Mouse (Mus musculus): ENCODE data around the gene Nqo1. TPM values are rescaled to one million over a fixed set of nuclear protein-coding genes. Genes with fewer than 3 reads are reported as not detected.

Nqo1 gene
- polyA plus RNA-seq, 1 experiment from 2014 or later = 21.2 TPM

- ATAC-seq (replicated peaks; ENCODE audit: low FRiP score, low read depth) (no peak), DNase-seq (ENCODE audit: low spot score) (no peak)
- Histone ChIP-seq H3K4me3 (replicated peaks; ENCODE audit: low read depth, low read length) (no peak overlapping the region), H3K9me3 (replicated peaks; ENCODE audit: low read length) (no peaks in the 10 kb centered on the region), H3K4me1 (replicated peaks; ENCODE audit: insufficient read depth, low read length) (0 out of 2 replicates have a peak, but pooled peaks cover 6% of the 10 kb centered on the region), H3K36me3 (ENCODE audit: insufficient read depth, low read length) (no peaks in the 10 kb centered on the region), H3K4me2 (ENCODE audit: low read length) (no peak overlapping the region), H3K27ac (peak overlapping the region; percentile 15; the same call in 1 of the 2 replicates), H3K9ac (ENCODE audit: low read depth, low read length) (no peak overlapping the region), H3K27me3 (ENCODE audit: insufficient read depth, low read length) (no peaks in the 10 kb centered on the region)
- no peak for TF ChIP-seq CTCF (IDR thresholded peaks at IDR 0.05; ENCODE audit: low read depth)
- WGBS = 31% methylated on average over 12 of the region's 12 CpGs
Observed at GRCm38 (mm10) chr8:107397665-107398064, 5.3 kb downstream of the Nqo1 start.

DNA sequence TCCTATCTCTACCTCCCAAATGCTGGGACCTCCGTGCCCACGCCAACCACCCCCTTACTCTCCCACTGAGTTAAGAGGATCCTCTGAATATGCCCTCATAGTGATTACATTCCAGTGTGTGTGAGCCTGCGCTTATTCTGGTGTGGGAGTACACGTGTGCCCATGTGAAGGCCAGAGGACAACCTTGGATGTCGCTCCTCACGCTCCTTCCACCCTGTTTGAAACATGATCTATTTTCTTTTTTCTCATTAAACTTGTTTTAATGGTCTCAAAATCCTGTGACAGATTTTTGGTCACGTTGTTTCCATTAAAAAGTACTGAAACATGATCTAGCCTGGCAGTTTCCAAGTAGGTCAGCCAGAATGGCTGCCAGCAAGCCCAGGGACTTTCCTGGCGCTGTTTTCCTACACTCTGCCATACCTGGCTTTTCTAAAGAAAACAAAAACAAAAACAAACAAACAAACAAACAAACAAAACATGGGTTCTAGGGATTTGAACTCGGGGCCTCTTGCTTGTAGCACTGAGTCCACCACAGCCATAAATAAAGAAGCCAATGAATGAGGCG is 6.8 kb downstream of the Nqo1 start:
- Histone ChIP-seq H3K4me2 (ENCODE audit: low read length) (no peak overlapping the region), H3K27me3 (ENCODE audit: insufficient read depth, low read length) (no peaks in the 10 kb centered on the region), H3K9ac (ENCODE audit: low read depth, low read length) (no peak overlapping the region), H3K4me3 (replicated peaks; ENCODE audit: low read depth, low read length) (no peak overlapping the region), H3K4me1 (replicated peaks; ENCODE audit: insufficient read depth, low read length) (no peaks in the 10 kb centered on the region), H3K27ac (no peak overlapping the region), H3K36me3 (ENCODE audit: insufficient read depth, low read length) (no peaks in the 10 kb centered on the region), H3K9me3 (replicated peaks; ENCODE audit: low read length) (no peaks in the 10 kb centered on the region)
- ATAC-seq (replicated peaks; ENCODE audit: low FRiP score, low read depth) = no peak
- 60% methylated on average over 10 of the region's 10 CpGs for WGBS
- DNase-seq (ENCODE audit: low spot score) = no peak
- no peak for TF ChIP-seq CTCF (IDR thresholded peaks at IDR 0.05; ENCODE audit: low read depth)

GRCm38 (mm10) chr8:107395397-107395796 is 7.6 kb downstream of the Nqo1 start:
- no peaks in the 10 kb centered on the region for H3K36me3 ChIP-seq (ENCODE audit: insufficient read depth, low read length)
- no peaks in the 10 kb centered on the region for H3K27me3 ChIP-seq (ENCODE audit: insufficient read depth, low read length)
- DNase-seq (ENCODE audit: low spot score) (no peak), ATAC-seq (replicated peaks; ENCODE audit: low FRiP score, low read depth) (no peak)
- no peak overlapping the region for H3K9ac ChIP-seq (ENCODE audit: low read depth, low read length)
- no peaks in the 10 kb centered on the region for H3K4me1 ChIP-seq (replicated peaks; ENCODE audit: insufficient read depth, low read length)
- no peak overlapping the region for H3K4me2 ChIP-seq (ENCODE audit: low read length)
- no peak overlapping the region for H3K27ac ChIP-seq
- no peak for TF ChIP-seq CTCF (IDR thresholded peaks at IDR 0.05; ENCODE audit: low read depth)
- no peak overlapping the region for H3K4me3 ChIP-seq (replicated peaks; ENCODE audit: low read depth, low read length)
- no peaks in the 10 kb centered on the region for H3K9me3 ChIP-seq (replicated peaks; ENCODE audit: low read length)

GRCm38 (mm10) chr8:107391136-107391516 is 11.9 kb downstream of the Nqo1 start:
- Histone ChIP-seq H3K9me3 (replicated peaks; ENCODE audit: low read length) (no peaks in the 10 kb centered on the region), H3K27ac (no peak overlapping the region), H3K4me2 (ENCODE audit: low read length) (no peak overlapping the region), H3K4me3 (replicated peaks; ENCODE audit: low read depth, low read length) (no peak overlapping the region), H3K9ac (ENCODE audit: low read depth, low read length) (no peak overlapping the region), H3K4me1 (replicated peaks; ENCODE audit: insufficient read depth, low read length) (no peaks in the 10 kb centered on the region), H3K36me3 (ENCODE audit: insufficient read depth, low read length) (no peaks in the 10 kb centered on the region), H3K27me3 (ENCODE audit: insufficient read depth, low read length) (no peaks in the 10 kb centered on the region)
- DNase-seq (ENCODE audit: low spot score) (no peak), ATAC-seq (replicated peaks; ENCODE audit: low FRiP score, low read depth) (no peak)
- TF ChIP-seq CTCF (IDR thresholded peaks at IDR 0.05; ENCODE audit: low read depth) = no peak
- 70% methylated on average over 4 of the region's 4 CpGs for WGBS

GRCm38 (mm10) chr8:107390476-107391135 is 12.4 kb downstream of the Nqo1 start:
- 87% methylated on average over 16 of the region's 16 CpGs for WGBS
- no peak overlapping the region for H3K9ac ChIP-seq (ENCODE audit: low read depth, low read length)
- no peak for TF ChIP-seq CTCF (IDR thresholded peaks at IDR 0.05; ENCODE audit: low read depth)
- no peaks in the 10 kb centered on the region for H3K9me3 ChIP-seq (replicated peaks; ENCODE audit: low read length)
- 0 out of 2 replicates have a peak overlapping the region, but pooled peaks have one; percentile 25 for H3K27ac ChIP-seq
- DNase-seq (ENCODE audit: low spot score) = no peak
- no peak overlapping the region for H3K4me3 ChIP-seq (replicated peaks; ENCODE audit: low read depth, low read length)
- no peaks in the 10 kb centered on the region for H3K4me1 ChIP-seq (replicated peaks; ENCODE audit: insufficient read depth, low read length)
- H3K36me3 ChIP-seq (ENCODE audit: insufficient read depth, low read length) = no peaks in the 10 kb centered on the region
- H3K27me3 ChIP-seq (ENCODE audit: insufficient read depth, low read length) = no peaks in the 10 kb centered on the region
- no peak overlapping the region for H3K4me2 ChIP-seq (ENCODE audit: low read length)
- peak; percentile 68; the same call in 1 of the 2 replicates for ATAC-seq (replicated peaks; ENCODE audit: low FRiP score, low read depth)

DNA sequence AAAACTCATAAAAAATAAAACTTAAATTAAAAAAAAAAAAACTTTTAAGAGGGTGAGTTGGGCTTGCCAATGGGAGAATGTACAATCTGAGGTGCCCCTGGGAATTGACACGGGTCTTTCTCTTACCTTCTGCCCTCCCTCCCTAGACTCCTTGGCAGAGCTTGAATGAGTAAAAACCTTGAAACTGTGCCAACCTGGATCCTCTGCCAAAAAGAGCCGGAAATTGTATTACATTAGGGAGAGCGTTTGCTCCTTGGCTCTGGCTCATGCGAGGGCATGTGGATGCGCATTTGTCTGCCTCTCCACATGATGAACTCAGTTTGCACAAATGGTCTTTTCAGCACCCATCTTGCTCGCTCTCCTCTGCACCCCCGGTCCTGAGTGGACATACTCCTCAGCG is 13.4 kb downstream of the Nqo1 start:
- Histone ChIP-seq H3K4me3 (replicated peaks; ENCODE audit: low read depth, low read length) (no peak overlapping the region), H3K4me2 (ENCODE audit: low read length) (no peak overlapping the region), H3K9me3 (replicated peaks; ENCODE audit: low read length) (no peaks in the 10 kb centered on the region), H3K36me3 (ENCODE audit: insufficient read depth, low read length) (no peaks in the 10 kb centered on the region), H3K9ac (ENCODE audit: low read depth, low read length) (no peak overlapping the region), H3K27ac (no peak overlapping the region), H3K4me1 (replicated peaks; ENCODE audit: insufficient read depth, low read length) (no peaks in the 10 kb centered on the region), H3K27me3 (ENCODE audit: insufficient read depth, low read length) (no peaks in the 10 kb centered on the region)
- 58% methylated on average over 8 of the region's 8 CpGs for WGBS
- no peak for TF ChIP-seq CTCF (IDR thresholded peaks at IDR 0.05; ENCODE audit: low read depth)
- no peak for ATAC-seq (replicated peaks; ENCODE audit: low FRiP score, low read depth)
- DNase-seq (ENCODE audit: low spot score) = peak; percentile 27

All from kidney, postnatal 0 days (tissue).